Mouse (Mus musculus) intestine, postnatal 0 days (tissue): Measurements from ENCODE around the gene 4933427D14Rik. TPM values are rescaled to one million over a fixed set of nuclear protein-coding genes. Genes with fewer than 3 reads are reported as not detected.

Source experiments
- ATAC-seq: fragments of 200-750 bp; cut with Nextera tagmentation; 2 replicates; pipeline ENCODE4 v1.8.0; 2017; ENCODE audit warnings: mild to moderate bottlenecking, moderate TSS enrichment, moderate library complexity
- H3K27ac ChIP-seq: fragments of 300-500 bp; sonication (generic); 2 replicates; pipeline ENCODE4 v1.5.1; 2014; ENCODE audit warnings: mild to moderate bottlenecking, low read depth, low read length, moderate library complexity
- H3K27me3 ChIP-seq: fragments of 300-500 bp; sonication (generic); replicated peaks from 2 replicates; pipeline ENCODE4 v1.6.1; 2014; ENCODE audit warnings: low read length, mixed read lengths; ENCODE audit not compliant: control insufficient read depth, insufficient read depth
- H3K36me3 ChIP-seq: fragments of 300-500 bp; sonication (generic); 2 replicates; pipeline ENCODE4 v1.6.1; 2014; ENCODE audit warnings: mild to moderate bottlenecking, moderate library complexity; ENCODE audit not compliant: control insufficient read depth, insufficient read depth
- H3K4me1 ChIP-seq: fragments of 300-500 bp; sonication (generic); replicated peaks from 2 replicates; pipeline ENCODE4 v1.6.1; 2014; ENCODE audit warnings: antibody characterized with exemption, low read length, mixed read lengths; ENCODE audit not compliant: control insufficient read depth, insufficient read depth
- H3K4me2 ChIP-seq: fragments of 300-500 bp; sonication (generic); replicated peaks from 2 replicates; pipeline ENCODE4 v1.6.1; 2014; ENCODE audit warnings: low read depth, mild to moderate bottlenecking, moderate library complexity
- H3K4me3 ChIP-seq: fragments of 300-500 bp; sonication (generic); 2 replicates; pipeline ENCODE4 v1.5.1; 2014; ENCODE audit warnings: low read depth, low read length
- H3K9ac ChIP-seq: fragments of 300-500 bp; sonication (generic); 2 replicates; pipeline ENCODE4 v1.6.1; 2014; ENCODE audit warnings: mild to moderate bottlenecking, low read depth, low read length
- H3K9me3 ChIP-seq: fragments of 300-500 bp; sonication (generic); 2 replicates; pipeline ENCODE4 v1.6.1; 2016; ENCODE audit warnings: mixed run types; ENCODE audit not compliant: control insufficient read depth
- CTCF ChIP-seq: sonication (generic); IDR thresholded peaks from 2 replicates; pipeline ENCODE4 v1.5.1; 2016; ENCODE audit warnings: low read depth, mild to moderate bottlenecking, control low read depth, antibody characterized with exemption, moderate library complexity
- WGBS: fragments of 180-500 bp; shearing (Covaris S2); extraction: QIAGEN DNeasy Blood & Tissue Kit; methylation state at CpG from one replicate; pipeline ENCODE4 v1.1.7; 2014; 5-methylcytosine and 5-hydroxymethylcytosine counted together
- polyA plus RNA-seq: library from polyadenylated mRNA; unstranded; fragments of >200 nt; fragmentation: Nextera tagmentation; extraction: Ambion mirVana; gene quantifications from 2 replicates; pipeline ENCODE4 v1.2.1, GENCODE M21; 2015

The 4933427D14Rik gene
- polyA plus RNA-seq, 1 experiment from 2014 or later, result 4.3 TPM

DNA sequence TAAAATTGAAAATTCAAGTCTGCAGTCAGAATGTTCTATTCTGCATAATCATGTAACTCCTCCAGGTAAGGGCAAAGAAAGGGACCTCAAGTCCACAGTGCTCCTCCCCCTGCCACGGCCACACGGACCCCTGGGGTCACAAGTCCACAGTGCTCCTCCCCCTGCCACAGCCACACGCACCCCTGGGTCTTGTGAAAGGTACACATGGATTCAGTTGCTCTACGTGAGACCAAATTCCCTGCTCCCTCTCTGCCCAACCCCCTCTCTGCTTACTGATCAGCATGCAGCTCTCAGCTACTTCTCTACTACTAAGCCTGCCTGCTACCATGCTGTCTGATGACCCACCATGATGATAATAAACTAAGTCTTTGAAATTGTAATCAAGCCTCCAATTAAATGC is 37.4 kb downstream of the 4933427D14Rik start:
- WGBS, result 79% methylated on average over 4 of the region's 4 CpGs
- no peak for ATAC-seq
- H3K4me1 ChIP-seq, result no peaks in the 10 kb centered on the region
- H3K9ac ChIP-seq, result no peak overlapping the region
- H3K9me3 ChIP-seq, result no peaks in the 10 kb centered on the region
- no peak overlapping the region for H3K27ac ChIP-seq
- no peak for TF ChIP-seq CTCF
- no peaks in the 10 kb centered on the region for H3K27me3 ChIP-seq
- peaks cover 25% of the 10 kb centered on the region for H3K36me3 ChIP-seq
- H3K4me2 ChIP-seq, result no peak overlapping the region
- H3K4me3 ChIP-seq, result no peak overlapping the region

DNA sequence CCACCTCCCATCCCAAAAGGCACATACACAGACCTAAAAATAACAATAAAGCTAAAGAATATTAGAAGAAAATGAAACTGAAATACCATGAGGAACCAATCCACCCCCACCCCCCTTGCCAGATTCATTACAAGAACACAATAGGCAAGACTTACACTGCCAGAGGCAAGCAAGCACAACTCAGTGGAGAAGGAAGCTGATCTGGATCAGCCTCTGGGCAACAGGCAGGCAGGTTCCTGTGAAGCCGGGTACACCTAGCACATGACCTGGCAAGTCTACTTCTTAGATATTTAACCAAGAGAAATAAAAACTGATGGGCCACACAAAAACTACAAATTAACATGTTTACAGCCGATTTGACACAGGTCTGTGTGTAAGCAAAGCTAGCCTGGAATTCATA is 44.1 kb downstream of the 4933427D14Rik start:
- no peaks in the 10 kb centered on the region for H3K9me3 ChIP-seq
- no peak overlapping the region for H3K4me2 ChIP-seq
- H3K27ac ChIP-seq, result no peak overlapping the region
- H3K9ac ChIP-seq, result no peak overlapping the region
- peaks cover 28% of the 10 kb centered on the region; the same call in 1 of the 2 replicates for H3K36me3 ChIP-seq
- no peaks in the 10 kb centered on the region for H3K4me1 ChIP-seq
- no peak for ATAC-seq
- no peak overlapping the region for H3K4me3 ChIP-seq
- no peak for TF ChIP-seq CTCF
- 87% methylated on average over 2 of the region's 2 CpGs for WGBS
- no peaks in the 10 kb centered on the region for H3K27me3 ChIP-seq

DNA sequence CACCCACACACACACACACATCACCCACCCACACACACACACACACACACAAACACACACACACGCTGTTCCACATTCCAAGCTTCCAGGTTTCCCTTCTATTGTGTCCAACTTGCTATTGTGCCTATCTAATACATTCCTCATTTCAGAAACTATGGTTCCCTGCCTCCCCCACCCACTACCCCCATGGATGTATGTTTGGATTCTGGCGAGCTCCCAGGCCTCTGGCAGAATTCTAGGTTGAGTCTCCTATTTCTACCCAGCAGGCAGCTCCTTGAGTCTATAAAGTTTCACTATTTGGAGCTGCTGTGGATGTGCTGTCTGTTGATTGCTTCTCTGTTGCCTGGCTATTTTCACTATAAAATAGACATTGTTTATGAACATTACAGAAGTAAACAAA is 50.6 kb downstream of the 4933427D14Rik start:
- no peak overlapping the region for H3K27ac ChIP-seq

DNA sequence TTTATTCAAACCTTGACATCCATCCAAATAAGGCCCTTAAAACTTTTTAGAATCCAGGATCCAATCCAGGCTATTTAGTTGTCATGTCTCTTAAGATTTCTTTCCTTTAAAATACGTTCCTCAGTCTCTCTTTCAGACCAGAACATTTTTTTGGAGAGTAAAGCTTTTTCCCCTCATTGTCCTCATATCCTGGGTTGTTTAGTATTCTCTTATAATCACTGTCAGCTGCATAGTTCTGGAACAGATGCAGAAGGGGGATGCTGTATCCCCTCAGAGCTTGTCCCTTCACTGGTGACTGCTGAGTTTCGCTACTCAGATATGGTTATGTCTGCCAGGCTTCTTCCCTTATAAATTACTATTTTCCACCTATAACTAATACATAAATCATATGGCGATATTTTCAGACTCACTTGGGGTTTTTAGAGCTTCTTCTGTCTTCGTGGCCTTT is 51.3 kb downstream of the 4933427D14Rik start:
- no peaks in the 10 kb centered on the region for H3K4me1 ChIP-seq
- no peak overlapping the region for H3K4me3 ChIP-seq
- H3K9me3 ChIP-seq, result no peaks in the 10 kb centered on the region
- TF ChIP-seq CTCF, result no peak
- WGBS, result 68% methylated on average over 4 of the region's 4 CpGs
- peaks cover 47% of the 10 kb centered on the region for H3K36me3 ChIP-seq
- no peak overlapping the region for H3K4me2 ChIP-seq
- H3K27me3 ChIP-seq, result no peaks in the 10 kb centered on the region
- H3K9ac ChIP-seq, result no peak overlapping the region
- no peak overlapping the region for H3K27ac ChIP-seq
- no peak for ATAC-seq

More for the DNA sequence above, 50.6 kb downstream of the 4933427D14Rik start:
- H3K4me3 ChIP-seq, result no peak overlapping the region
- no peak overlapping the region for H3K4me2 ChIP-seq
- H3K27me3 ChIP-seq, result no peaks in the 10 kb centered on the region
- no peak for ATAC-seq
- H3K36me3 ChIP-seq, result peaks cover 47% of the 10 kb centered on the region
- no peak overlapping the region for H3K9ac ChIP-seq
- TF ChIP-seq CTCF, result no peak
- 60% methylated on average over 2 of the region's 2 CpGs for WGBS
- no peaks in the 10 kb centered on the region for H3K4me1 ChIP-seq
- H3K9me3 ChIP-seq, result no peaks in the 10 kb centered on the region

DNA sequence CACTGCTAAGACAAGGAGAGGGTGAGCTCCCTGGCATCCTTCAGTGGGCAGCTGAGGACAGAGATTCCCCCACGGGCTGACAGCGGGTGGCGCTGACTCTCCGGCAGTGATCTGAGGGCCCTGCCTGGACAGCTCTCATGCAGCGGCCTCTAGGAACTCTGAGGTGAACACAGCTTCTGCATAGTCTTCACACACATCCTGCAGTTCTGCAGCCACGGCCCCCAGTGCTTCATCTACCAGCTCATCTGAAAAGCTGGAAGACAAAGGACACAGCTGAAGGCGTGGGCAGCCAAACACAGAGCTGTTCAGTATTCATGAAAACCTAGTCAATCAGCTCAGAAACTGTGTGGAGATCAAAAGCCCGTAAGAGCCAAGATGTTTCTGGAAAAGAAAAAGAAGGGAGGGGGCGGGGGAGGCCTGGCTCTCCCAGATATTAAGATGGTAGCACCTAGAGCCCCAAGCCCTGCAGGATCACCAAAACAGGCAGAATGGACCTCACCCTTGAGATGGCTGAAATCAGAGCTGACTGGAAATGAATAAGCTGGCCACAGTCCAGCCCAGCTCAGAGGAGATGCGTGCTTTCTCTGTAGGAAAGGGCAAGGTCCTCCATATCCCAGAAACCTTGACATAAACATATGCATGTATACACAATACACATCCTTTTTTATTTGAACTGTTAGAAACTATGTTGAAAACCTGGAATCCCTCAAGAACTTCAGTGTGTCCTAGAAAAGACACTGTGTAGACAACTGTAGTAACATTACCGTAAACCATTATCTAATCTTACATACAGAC is 51.9 kb downstream of the 4933427D14Rik start:
- H3K27ac ChIP-seq, result 0 out of 2 replicates have a peak overlapping the region, but pooled peaks have one; percentile 5

DNA sequence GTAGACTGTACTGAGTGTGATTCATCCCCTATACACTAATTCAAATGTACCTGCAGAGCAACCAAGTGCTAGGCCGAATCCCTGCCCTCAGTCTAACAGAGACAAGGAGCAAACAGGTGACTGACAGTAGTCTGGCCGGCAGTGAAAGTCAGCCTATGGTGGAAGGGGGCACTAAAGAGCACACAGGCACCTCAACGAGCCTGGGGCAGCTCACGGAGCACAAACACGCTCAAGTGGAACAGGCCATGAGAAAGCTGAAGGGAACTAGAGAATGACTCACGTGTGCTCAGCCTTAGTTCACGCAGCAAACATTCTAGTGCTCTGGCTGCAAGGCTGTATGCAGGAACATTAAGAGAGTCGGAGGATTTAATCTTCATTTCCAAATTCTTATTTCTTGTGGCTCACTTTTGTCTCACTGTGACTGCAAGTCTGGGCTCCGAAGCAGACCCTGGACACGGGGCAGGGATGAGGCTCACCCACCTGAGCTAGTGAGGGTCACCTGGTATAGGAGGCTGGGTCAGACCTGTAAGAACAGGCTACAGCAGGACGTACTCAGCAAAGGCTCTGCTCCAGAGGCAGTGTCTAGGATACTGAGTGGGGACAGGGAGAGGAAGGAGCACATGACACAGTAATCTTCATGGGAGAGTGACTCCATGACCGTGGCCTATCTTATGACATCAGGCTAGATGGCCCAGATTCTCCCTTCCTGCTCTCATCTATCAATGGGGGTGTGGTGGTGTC is 54.0 kb downstream of the 4933427D14Rik start:
- TF ChIP-seq CTCF, result 0 out of 2 replicates have a peak, but pooled peaks have one; percentile 5
- Histone ChIP-seq H3K9ac (no peak overlapping the region), H3K36me3 (peaks cover 38% of the 10 kb centered on the region), H3K4me2 (no peak overlapping the region), H3K4me1 (no peaks in the 10 kb centered on the region), H3K4me3 (no peak overlapping the region), H3K27me3 (no peaks in the 10 kb centered on the region), H3K27ac (no peak overlapping the region), H3K9me3 (no peaks in the 10 kb centered on the region)
- ATAC-seq, result no peak
- 80% methylated on average over 12 of the region's 12 CpGs for WGBS

More for the DNA sequence above, 51.9 kb downstream of the 4933427D14Rik start:
- H3K4me3 ChIP-seq, result no peak overlapping the region
- no peaks in the 10 kb centered on the region for H3K27me3 ChIP-seq
- 68% methylated on average over 11 of the region's 11 CpGs for WGBS
- no peak overlapping the region for H3K9ac ChIP-seq
- H3K4me1 ChIP-seq, result no peaks in the 10 kb centered on the region
- no peaks in the 10 kb centered on the region for H3K9me3 ChIP-seq
- ATAC-seq, result no peak
- peaks cover 46% of the 10 kb centered on the region for H3K36me3 ChIP-seq
- TF ChIP-seq CTCF, result peak; percentile 41
- no peak overlapping the region for H3K4me2 ChIP-seq
